In genomic region chr4:106874501-106874900, GRCm38 (mm10) we compare ENCODE assay signal across 1 mouse cellular context.
TF ChIP-seq lines count a peak whose summit lies in the region.

No protein-coding gene starts in this region.

TF ChIP-seq in CH12.LX, 34 proteins besides CTCF, POLR2A, EP300 and RAD21 (continued from another document):
- TF ChIP-seq MEF2A (IDR thresholded peaks at IDR 0.05; ENCODE audit: borderline replicate concordance, low read depth, low read length) (no peak), MAX (IDR thresholded peaks at IDR 0.05; ENCODE audit: low read length) (no peak), MYC (IDR thresholded peaks at IDR 0.05; ENCODE audit: low read depth, low read length) (no peak), SMC3 (IDR thresholded peaks at IDR 0.05; ENCODE audit: low read depth, low read length) (no peak), TCF12 (IDR thresholded peaks at IDR 0.05; ENCODE audit: low read depth, low read length) (no peak), MAFK (IDR thresholded peaks at IDR 0.05; ENCODE audit: insufficient replicate concordance, low read length) (no peak), USF1 (IDR thresholded peaks at IDR 0.05; ENCODE audit: low read depth, low read length) (no peak), GABPA (IDR thresholded peaks at IDR 0.05; ENCODE audit: insufficient replicate concordance, low read depth, low read length) (no peak), JUND (conservative IDR thresholded peaks at IDR 0.05; ENCODE audit: low read depth, low read length) (no peak), E2F4 (IDR thresholded peaks at IDR 0.05; ENCODE audit: insufficient replicate concordance, low read depth, low read length) (no peak), CHD2 (IDR thresholded peaks at IDR 0.05; ENCODE audit: low read length) (no peak), ZNF384 (IDR thresholded peaks at IDR 0.05; ENCODE audit: low read depth, low read length) (no peak), RCOR1 (conservative IDR thresholded peaks at IDR 0.05; ENCODE audit: low read depth, low read length) (no peak)
